Mouse (Mus musculus): Measurements from ENCODE around the gene Fcrl5. TPM values are rescaled to one million over a fixed set of nuclear protein-coding genes. Genes with fewer than 3 reads are reported as not detected.
"Not testable (repeated sequence)": the region's sequence is repeated elsewhere in the genome, so short reads cannot be mapped to it uniquely, and the experiment has no call there.

The Fcrl5 gene
- total RNA-seq (2017) = 2.7 to 5.0 TPM (median 3.8 TPM) in 3 replicates

DNA sequence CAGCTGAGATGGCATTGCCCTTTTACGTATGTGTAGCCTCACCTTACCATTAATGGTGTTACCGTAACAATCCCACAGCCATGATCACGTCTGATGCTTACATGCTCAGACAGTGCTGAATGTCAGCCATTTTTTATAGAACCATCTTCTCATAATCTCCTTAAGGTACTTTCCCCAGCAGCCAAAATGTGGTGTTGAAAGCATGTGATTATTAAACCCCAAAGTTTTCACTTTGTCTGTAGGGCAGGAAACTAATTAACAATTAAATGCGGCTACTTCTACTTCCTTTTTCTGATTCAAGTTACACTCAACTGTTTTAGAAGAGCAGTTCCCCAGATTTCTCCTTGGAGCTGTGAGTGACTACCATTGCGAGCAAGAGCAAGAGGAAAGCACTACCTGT is at the start of gene Fcrl5:
Gene Fcrl5 (plus strand): TSS at position 295 of the 400 bp plus-strand sequence.
- ATAC-seq (replicated peaks; ENCODE audit: insufficient number of reproducible peaks, low FRiP score, low TSS enrichment, poor library complexity, severe bottlenecking) = peak; percentile 35; the same call in 1 of the 2 replicates

DNA sequence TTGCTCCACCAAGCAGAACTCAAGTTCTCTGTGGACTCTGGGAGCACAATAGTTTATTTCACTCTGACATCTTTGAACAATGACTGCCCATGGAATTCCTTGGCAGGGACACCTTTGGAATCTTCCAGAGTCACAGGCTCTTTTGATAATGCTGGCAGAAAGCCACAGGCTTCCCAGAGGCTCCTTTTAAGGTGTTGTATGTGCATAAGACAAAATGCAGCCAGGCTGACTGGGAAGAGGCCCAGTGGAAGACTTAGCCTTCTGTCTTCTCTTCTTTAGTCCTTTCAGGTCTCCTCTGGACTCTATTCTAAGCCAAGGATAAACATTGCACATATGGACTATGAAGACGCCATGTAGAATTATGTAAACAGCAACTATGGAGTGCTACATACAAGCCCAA is 44.6 kb upstream of the Fcrl5 start:
- ATAC-seq (replicated peaks; ENCODE audit: insufficient number of reproducible peaks, low FRiP score, low TSS enrichment, poor library complexity, severe bottlenecking) = no peak

DNA sequence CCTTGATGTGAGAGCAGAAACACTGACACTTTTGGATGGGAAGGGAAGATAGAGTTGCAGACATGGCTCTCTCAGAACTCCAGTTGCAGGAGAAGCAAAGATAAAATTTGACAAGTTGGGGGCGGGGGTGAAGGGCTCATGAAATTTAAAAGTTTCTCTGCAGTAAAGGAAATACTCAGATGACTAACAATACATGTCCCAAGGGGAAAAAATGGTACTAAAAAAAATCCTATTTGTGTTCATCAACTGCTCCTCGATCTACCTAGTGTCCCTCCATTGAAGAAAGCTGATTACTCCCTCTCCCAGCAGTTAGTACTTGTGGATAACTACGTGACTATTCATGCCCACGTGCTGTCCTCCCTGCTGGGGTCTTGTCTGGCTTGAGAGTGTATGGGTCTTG is 36.8 kb upstream of the Fcrl5 start:
- ATAC-seq (replicated peaks; ENCODE audit: insufficient number of reproducible peaks, low FRiP score, low TSS enrichment, poor library complexity, severe bottlenecking) = no peak

DNA sequence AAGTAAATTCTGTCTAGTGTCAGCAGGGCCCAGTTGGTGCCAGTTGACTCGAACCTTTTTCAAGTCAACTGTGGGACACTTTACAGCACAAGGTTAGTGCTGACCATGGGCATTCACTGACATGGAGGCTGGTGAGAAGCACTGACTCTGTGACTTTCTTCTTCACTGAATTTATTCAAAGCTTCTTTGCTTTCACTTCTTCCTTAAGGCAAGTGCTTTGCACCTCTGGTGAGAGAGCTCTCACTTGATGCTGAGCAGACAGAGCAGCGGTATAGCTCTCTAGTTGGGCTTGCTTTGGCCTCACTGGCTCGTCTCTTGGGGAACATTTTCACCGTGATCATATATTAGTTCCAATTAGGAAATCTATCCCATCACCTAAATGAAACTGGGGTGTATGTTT is 35.7 kb upstream of the Fcrl5 start:
- no peak for ATAC-seq (replicated peaks; ENCODE audit: insufficient number of reproducible peaks, low FRiP score, low TSS enrichment, poor library complexity, severe bottlenecking)

DNA sequence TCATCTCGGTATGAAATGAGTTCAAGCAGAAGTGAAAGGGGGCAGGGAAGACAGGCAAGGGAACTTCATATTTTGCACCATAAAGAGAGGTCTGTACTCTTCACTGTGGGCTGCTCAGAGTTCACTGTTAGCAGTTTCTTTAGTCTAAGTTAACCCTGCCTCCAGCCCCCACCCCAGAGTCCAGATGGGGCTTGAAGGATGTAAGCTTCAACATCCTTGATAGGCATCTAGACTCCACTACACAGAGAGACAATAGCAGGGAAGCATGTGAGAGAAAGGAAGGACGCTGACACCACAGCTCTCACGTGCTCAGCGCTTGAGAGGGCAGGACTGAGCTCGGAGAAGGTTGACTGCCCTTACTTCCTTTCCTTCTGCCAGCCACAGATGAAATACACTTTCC is 34.3 kb upstream of the Fcrl5 start:
- ATAC-seq (replicated peaks; ENCODE audit: insufficient number of reproducible peaks, low FRiP score, low TSS enrichment, poor library complexity, severe bottlenecking) = peak; percentile 92

DNA sequence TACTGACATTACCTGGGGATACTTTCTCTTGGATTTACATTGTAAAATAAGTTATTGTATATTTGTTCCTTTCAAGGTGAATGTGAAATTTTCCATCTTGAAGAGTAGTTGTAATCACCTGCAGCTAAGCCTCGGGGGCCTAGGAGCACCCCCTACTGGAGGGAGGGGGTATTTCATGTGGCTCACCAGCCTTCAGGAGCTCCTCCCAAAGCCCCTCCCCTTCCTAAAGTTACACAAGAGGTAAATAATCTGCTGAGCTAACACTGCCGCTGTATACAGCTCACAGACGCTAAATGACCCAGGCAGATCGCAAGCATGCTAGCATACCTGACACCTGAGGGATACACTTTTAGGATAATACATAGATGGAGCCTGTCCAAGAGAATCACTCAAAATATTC is 27.4 kb upstream of the Fcrl5 start:
- peak; percentile 88 for ATAC-seq (replicated peaks; ENCODE audit: insufficient number of reproducible peaks, low FRiP score, low TSS enrichment, poor library complexity, severe bottlenecking)

DNA sequence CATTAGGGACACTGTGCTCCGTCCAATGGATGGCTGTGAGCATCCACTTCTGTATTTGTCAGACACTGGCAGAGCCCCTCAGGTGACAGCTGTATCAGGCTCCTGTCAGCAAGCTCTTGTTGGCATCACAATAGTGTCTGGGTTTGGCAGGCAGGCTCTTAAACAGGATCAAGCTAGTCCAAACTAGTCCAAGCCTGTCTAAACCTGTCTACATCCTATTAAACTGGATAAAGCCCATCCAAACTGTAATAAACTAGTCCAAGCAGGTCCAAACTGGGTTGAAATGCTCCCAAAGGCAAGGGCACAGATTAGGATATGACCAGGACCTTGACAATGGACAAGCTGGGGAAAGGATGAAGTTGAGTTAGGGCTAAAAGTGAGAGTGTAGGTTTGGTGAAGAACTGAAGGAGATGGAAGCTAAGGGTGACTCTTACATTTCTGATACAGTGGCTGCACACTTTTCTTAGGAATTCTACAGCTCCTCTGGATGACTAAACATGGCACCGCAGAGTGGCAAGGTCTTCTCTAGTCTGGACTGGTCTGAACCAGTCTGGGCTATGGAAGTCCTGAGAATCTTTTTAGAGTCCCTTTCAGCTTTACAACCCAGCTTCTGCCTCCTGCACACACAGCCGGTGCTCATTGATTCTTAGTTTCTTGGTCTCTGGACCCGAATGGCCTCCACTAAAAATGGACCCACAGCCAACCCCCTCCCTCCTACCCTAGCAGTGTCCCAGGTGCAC is 26.2 kb upstream of the Fcrl5 start:
- no peak for ATAC-seq (replicated peaks; ENCODE audit: insufficient number of reproducible peaks, low FRiP score, low TSS enrichment, poor library complexity, severe bottlenecking)

DNA sequence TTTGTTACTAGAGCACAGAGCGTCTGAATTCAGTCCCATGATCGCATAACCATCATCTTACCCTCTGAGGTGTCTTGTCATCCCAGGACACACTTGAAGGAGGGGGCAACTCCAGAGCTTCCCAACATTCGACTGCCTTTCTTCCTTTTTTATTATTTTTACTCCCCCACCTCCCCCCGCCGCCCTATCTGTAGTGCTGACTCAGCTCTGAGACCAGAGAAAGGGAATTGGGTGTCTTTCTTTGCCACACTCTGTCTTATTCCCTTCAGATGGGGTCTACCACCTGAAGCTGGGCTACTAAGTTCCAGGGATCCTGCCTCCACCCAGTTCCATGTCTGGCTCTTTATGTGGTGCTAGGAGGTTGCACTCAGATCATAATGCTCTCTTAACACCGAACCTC is 25.0 kb upstream of the Fcrl5 start:
- no peak for ATAC-seq (replicated peaks; ENCODE audit: insufficient number of reproducible peaks, low FRiP score, low TSS enrichment, poor library complexity, severe bottlenecking)

DNA sequence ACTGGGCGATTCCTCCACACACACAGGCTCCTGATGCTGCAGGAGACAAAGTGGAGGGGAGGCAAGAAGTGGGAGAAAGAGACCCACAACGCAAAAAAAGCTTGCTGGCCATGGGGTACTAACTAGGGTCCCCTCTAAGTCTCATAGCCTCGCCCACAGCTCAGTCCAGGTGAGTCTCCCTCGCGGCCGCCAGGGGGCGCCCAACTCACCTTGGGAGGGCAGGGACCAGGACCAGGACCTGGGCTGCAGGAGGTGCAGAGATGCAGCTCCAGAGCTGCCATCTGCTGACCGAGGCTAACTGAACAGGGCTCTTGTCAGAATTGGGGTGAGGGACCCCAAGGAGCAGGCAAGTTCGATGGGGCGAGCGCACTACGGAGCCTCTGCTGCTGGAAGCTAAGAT is 24.4 kb upstream of the Fcrl5 start:
- ATAC-seq (replicated peaks; ENCODE audit: insufficient number of reproducible peaks, low FRiP score, low TSS enrichment, poor library complexity, severe bottlenecking) = peak; percentile 65

DNA sequence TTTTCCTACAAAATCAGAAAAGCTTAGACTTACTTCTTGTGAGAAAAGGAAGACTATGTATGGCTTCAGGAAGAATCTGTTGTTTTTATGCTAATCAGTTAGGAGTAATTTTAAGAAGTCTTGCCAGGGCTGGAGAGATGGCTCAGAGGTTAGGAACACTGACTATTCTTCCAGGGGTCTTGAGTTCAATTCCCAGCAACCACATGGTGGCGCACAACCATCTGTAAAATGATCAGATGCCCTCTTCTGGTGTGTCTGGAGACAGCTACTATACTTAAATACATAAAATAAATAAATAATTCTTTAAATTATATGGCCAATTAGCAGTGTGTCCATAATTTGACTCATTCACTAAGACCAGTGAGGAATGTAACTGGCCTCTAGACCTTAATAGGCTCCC is 14.9 kb upstream of the Fcrl5 start:
- no peak for ATAC-seq (replicated peaks; ENCODE audit: insufficient number of reproducible peaks, low FRiP score, low TSS enrichment, poor library complexity, severe bottlenecking)

DNA sequence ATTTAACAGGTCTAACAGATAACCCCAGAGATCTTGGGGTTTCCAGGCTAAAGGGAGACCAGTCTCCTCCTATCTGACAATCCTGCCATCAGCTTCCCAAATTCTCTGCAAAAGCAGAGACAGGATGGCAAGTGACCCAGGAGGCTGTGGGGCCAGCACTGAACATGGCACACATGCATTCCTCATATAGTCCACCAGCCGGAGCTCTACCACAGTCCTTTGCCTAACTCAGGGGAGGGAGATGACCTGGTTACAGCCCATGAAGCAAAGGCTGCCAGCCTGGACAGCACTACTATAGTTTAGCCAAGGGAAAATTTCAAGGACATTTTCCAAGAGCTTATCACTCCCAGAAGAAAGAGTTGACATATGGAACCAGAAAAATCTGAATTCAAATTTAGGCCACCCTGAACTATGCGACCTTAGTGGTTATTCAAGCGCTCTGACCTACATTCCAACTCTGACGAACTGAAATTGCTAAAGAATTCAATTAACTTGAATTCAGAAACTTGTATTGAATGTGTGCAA is 13.1 kb upstream of the Fcrl5 start:
- no peak for ATAC-seq (replicated peaks; ENCODE audit: insufficient number of reproducible peaks, low FRiP score, low TSS enrichment, poor library complexity, severe bottlenecking)

DNA sequence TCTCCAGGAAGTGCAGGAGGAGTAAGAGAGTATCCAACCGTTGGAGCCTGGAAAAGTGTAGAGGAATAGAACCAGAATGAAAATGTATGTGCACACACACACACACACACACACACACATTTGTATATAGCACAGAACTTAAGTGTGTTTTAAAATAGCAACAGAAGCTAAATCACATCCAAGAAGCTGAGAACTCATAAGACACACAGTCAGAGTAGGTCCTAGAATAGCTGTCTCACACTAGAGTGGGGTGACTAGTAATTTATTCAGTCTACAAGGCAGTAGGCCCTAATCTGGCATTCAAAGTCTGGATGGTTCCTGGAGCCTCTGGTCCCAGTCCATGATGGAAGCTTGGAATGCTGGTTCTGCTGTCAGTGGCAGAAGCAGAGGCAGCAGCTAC is 5.0 kb downstream of the Fcrl5 start:
- no peak for ATAC-seq (replicated peaks; ENCODE audit: insufficient number of reproducible peaks, low FRiP score, low TSS enrichment, poor library complexity, severe bottlenecking)

DNA sequence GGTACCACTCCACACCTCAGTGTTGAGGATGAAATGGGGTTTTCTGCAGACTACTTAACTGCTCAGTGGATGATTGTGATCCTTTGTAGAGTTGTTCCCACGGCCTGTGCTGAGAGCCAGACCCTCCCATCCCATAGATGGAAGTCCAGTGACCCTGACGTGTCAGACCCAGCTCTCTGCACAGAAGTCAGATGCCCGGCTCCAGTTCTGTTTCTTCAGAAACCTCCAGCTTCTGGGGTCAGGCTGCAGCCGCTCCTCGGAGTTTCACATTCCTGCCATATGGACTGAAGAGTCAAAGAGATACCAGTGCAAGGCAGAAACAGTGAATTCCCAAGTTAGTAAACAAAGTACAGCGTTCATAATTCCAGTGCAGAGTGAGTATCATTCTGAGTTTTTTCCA is 8.4 kb downstream of the Fcrl5 start:
- ATAC-seq (replicated peaks; ENCODE audit: insufficient number of reproducible peaks, low FRiP score, low TSS enrichment, poor library complexity, severe bottlenecking) = no peak

DNA sequence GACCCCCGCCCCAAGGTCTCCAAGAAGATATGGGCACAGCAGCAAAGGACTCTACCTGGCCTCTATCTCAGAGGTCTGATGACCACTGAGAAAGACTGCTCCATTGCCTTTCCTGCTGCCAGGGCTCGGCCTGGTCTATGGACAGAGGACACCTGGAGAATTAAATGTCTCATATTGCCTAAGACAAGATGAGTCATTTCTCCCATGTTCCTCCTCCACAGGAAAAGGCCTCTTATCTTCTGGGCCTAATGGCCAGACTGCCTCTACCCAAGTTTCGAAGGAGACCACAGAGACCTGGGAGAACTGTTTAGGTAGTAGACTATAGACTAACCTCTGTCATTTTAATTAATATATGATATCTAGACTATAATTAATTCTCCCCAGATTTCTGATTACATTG is 29.9 kb downstream of the Fcrl5 start:
- ATAC-seq (replicated peaks; ENCODE audit: insufficient number of reproducible peaks, low FRiP score, low TSS enrichment, poor library complexity, severe bottlenecking) = no peak

DNA sequence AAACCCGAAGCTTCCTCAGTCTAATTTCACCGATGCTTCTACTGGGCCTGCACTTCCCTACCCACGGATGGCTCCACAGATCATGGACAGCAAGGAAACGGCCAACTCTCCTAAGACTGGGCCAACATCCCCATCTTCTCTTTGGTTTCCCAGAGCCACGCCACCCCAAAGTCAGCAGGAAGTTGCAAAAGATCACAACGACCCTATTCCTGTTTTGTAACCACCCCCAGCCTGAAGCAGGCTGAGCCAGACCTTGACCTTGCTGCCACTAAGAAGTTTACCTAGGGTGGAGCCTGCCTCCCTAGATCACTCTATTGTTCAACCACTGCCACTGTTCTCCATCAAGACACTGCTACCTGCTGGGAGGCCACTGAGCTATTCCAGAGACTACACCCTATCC is 31.4 kb downstream of the Fcrl5 start:
- no peak for ATAC-seq (replicated peaks; ENCODE audit: insufficient number of reproducible peaks, low FRiP score, low TSS enrichment, poor library complexity, severe bottlenecking)

DNA sequence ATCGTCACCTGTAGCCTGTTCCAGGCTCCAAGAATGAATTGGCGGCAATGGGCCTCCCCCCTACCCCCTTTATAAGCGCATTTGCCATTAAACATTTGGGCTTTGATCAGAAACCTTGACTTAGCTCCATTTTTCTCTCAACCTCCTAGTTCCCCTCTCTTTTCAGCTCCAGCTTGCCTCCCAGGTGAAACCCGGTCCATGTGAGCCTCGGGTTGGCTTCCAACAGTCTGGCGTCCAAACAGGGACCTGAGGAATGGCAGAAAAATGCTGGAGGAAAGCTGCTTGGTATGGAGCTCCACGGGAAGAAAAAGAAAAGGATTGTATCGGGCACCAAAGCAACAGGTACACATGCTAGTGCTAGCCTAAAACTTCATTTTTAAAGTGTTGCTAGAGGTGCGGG is 31.8 kb downstream of the Fcrl5 start:
- ATAC-seq (replicated peaks; ENCODE audit: insufficient number of reproducible peaks, low FRiP score, low TSS enrichment, poor library complexity, severe bottlenecking) = no peak

DNA sequence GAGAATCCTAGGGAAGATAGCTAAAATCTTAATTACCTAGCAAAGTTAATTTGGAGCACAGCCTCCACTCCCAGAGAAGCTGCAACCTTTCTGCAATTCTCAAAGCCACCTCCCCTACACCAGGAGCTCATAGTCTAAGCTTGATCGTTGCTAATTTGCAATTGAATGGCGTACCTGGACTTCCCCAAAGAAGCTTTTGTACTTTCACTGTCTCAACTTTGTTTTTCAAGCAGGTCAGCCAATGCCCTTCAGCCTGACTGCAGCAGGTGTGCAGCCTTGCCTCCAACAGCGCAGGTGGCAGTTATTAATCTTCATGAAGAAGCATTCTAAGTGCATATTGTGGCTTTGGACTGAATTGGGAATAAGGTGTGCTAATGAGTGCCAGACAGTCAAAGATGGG is 42.4 kb downstream of the Fcrl5 start:
- ATAC-seq (replicated peaks; ENCODE audit: insufficient number of reproducible peaks, low FRiP score, low TSS enrichment, poor library complexity, severe bottlenecking) = not testable (repeated sequence)

DNA sequence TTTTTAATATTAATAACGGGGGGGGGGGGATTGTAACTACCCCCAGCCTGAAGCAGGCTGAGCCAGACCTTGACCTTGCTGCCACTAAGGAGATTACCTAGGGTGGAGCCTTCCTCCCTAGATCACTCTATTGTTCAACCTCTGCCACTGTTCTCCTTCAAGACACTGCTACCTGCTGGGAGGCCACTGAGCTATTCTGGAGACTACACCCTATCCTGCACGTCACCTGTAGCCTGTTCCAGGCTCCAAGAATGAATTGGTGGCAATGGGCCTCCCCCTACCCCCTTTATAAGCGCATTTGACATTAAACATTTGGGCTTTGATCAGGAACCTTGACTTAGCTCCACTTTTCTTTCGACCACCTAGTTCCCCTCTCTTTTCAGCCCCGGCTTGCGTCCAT is 43.0 kb downstream of the Fcrl5 start:
- ATAC-seq (replicated peaks; ENCODE audit: insufficient number of reproducible peaks, low FRiP score, low TSS enrichment, poor library complexity, severe bottlenecking) = not testable (repeated sequence)

DNA sequence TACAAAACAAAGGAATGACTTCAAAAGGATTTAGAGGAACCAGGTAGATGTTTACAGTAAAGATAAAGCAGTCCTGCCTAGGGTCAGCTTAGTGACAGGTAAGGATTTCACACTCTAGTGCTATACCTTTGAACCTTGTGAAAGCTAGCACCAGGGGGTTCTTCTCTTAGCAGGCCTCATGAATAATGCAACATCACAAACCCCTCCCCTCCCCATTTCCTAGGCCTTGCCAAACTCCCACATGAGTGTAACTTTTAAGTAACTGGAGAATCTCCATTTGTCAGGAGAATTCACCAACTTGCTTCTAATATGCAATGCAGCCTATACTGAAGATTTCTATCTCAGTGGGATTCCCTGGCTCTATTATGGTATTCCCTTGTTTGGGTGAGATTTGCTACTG is 43.7 kb downstream of the Fcrl5 start:
- ATAC-seq (replicated peaks; ENCODE audit: insufficient number of reproducible peaks, low FRiP score, low TSS enrichment, poor library complexity, severe bottlenecking) = not testable (repeated sequence)

DNA sequence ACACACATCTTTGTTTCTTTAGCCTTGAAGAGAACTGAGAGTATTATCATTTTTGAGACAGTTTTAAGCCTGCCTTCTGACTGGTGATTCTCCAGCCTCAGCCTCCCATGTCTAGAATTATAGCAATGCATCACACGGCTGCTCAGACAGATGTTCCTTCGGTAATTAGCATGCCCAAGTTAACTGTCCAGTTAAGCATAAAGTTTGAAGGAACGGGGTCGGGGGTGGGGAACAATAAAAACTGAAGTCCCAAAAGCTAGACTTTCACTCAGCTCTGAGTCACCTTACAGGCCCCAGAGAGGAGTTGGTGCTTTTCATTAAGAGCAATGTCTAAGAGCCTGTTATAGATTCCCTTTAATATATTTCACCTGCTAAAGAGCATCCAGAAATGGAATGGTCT is 51.8 kb downstream of the Fcrl5 start:
- no peak for ATAC-seq (replicated peaks; ENCODE audit: insufficient number of reproducible peaks, low FRiP score, low TSS enrichment, poor library complexity, severe bottlenecking)

DNA sequence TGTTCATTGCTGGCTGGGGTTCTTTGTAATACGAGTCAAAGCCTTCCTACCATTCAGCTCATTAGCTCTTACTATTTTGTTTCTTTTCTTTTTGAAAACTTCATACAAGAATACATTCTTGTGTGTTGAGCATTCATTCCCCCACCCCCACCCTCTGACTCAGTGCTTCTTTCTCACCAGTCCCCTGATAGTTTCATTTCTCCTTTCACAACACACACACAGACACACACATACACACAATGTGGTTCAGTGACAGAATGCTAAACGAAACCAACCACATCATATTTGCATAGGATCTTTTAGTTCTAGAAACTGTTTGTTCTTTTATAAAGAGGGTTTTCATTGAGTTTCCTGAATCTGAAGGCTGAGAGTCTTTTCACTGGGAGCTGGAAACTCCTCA is 52.3 kb downstream of the Fcrl5 start:
- peak; percentile 87; the same call in 1 of the 2 replicates for ATAC-seq (replicated peaks; ENCODE audit: insufficient number of reproducible peaks, low FRiP score, low TSS enrichment, poor library complexity, severe bottlenecking)
